Mouse (Mus musculus): Measurements from ENCODE around the gene A730015C16Rik.

- TF ChIP-seq POLR2A (IDR thresholded peaks at IDR 0.05; ENCODE audit: insufficient read length, low read depth) (no peak), E2F4 (IDR thresholded peaks at IDR 0.05; ENCODE audit: insufficient read depth) (no peak), MAX (IDR thresholded peaks at IDR 0.05; ENCODE audit: low read depth) (no peak), CEBPB (IDR thresholded peaks at IDR 0.05; ENCODE audit: insufficient read depth, poor library complexity, severe bottlenecking) (no peak), MYOG (IDR thresholded peaks at IDR 0.05; ENCODE audit: control insufficient read depth in 1 of 3, insufficient read depth in 1 of 3, insufficient read length in 2 of 3, low read depth in 2 of 3) (no peak), SRF (IDR thresholded peaks at IDR 0.05; ENCODE audit: control insufficient read depth, insufficient read length, low read depth) (no peak), POLR2AphosphoS2 (IDR thresholded peaks at IDR 0.05; ENCODE audit: insufficient read length, low read depth) (no peak), TCF12 (IDR thresholded peaks at IDR 0.05; ENCODE audit: insufficient read depth, poor library complexity, severe bottlenecking) (no peak), REST (IDR thresholded peaks at IDR 0.05; ENCODE audit: insufficient read depth, insufficient read length) (no peak), MYOD1 (IDR thresholded peaks at IDR 0.05; ENCODE audit: control insufficient read depth in 1 of 3, insufficient read length in 2 of 3, low read depth in 2 of 3) (no peak), USF1 (IDR thresholded peaks at IDR 0.05; ENCODE audit: low read depth) (no peak), TCF3 (IDR thresholded peaks at IDR 0.05; ENCODE audit: insufficient read length, low read depth) (no peak)
Measured at GRCm38 (mm10) chr4:108878963-108879822, 30.8 kb upstream of the A730015C16Rik start, which contains the start of gene Rab3b.
